Comparison of ENCODE assay signal across 11 mouse cellular contexts in the genomic region with DNA sequence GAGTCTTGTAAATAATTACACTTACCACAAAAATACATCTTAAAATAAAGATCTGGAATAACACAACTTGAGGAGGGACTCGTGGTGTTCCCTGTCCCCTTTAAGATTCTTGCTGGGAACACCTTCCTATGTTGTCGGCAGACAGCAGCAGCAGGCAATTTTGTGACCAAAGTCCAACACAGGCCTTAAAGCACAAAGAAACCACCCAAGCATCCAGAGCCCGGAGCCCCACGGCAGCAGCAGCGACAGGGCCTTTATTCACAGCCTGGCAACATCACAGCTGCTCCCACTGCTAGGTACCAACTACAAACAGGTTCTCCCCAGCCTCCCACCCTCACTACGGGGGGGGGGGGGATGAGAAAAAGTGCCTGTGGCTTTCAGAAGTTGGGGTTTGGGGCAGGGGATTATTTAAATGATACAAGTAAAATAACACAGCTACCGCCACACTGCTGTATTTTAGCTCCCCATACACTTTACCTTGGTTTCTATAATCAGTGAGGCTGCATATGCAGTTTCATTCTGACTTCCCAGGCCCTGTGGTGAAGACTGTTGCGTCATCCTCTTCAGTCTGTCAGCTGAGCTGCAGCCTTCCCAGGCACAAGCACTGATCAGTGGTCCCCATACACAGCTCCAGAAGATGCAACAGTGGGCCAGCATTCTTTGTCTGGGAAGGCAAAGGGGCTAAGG. TPM values are rescaled to one million over a fixed set of nuclear protein-coding genes. Genes with fewer than 3 reads are reported as not detected.
A peak's percentile ranks its signal among the peaks of the same experiment; 100 is the strongest.
DNase-seq lines count a peak whose midpoint lies in the region; ATAC-seq lines count a peak whose summit lies in the region.
"Had no signal": no experiment of that assay in that cellular context is flagged by ENCODE, and none has a peak within 500 bp of the region (broad histone marks: within the 10 kb centered on the region; RNA-seq: fewer than 3 reads in every experiment).

No protein-coding gene starts in this region.

- H3K4me3 ChIP-seq in kidney, embryonic 14.5 days (ENCODE audit: low read length), result no peak overlapping the region
- H3K4me3 ChIP-seq in hindbrain, embryonic 13.5 days, result no peak overlapping the region
- no peak overlapping the region for H3K4me3 ChIP-seq in midbrain, embryonic 15.5 days

- peak; percentile 28 for DNase-seq in embryo, embryonic 10 days (ENCODE audit: low spot score)
- no peak for DNase-seq in embryo, embryonic 9.5 days (ENCODE audit: extremely low spot score)
- peak; percentile 24 for DNase-seq in kidney, postnatal 14 days
- no peak for DNase-seq in cerebellum, adult 18-20 months

- no peaks in the 10 kb centered on the region for H3K4me1 ChIP-seq in kidney, embryonic 14.5 days (ENCODE audit: control insufficient read depth, insufficient read depth, low read length)
- H3K4me1 ChIP-seq in hindbrain, embryonic 13.5 days (replicated peaks), result peaks cover 16% of the 10 kb centered on the region; the same call in 1 of the 2 replicates
- peaks cover 12% of the 10 kb centered on the region for H3K4me1 ChIP-seq in midbrain, embryonic 15.5 days

- 50% methylated on average over 8 of the region's 8 CpGs for WGBS in kidney, embryonic 14.5 days
- 29% methylated on average over 8 of the region's 8 CpGs for whole genome bisulfite sequencing in hindbrain, embryonic 13.5 days
- WGBS in midbrain, embryonic 15.5 days, result 14% methylated on average over 8 of the region's 8 CpGs

- H3K27me3 ChIP-seq in kidney, embryonic 14.5 days (ENCODE audit: control insufficient read depth, insufficient read depth, low read length), result no peaks in the 10 kb centered on the region; the same call in none of the 2 replicates
- peaks cover 49% of the 10 kb centered on the region for H3K27me3 ChIP-seq in hindbrain, embryonic 13.5 days
- peaks cover 3% of the 10 kb centered on the region for H3K27me3 ChIP-seq in midbrain, embryonic 15.5 days (replicated peaks)

- H3K4me2 ChIP-seq in kidney, embryonic 14.5 days (replicated peaks; ENCODE audit: low read depth, low read length), result no peak overlapping the region
- no peak overlapping the region for H3K4me2 ChIP-seq in hindbrain, embryonic 13.5 days
- no peak overlapping the region for H3K4me2 ChIP-seq in midbrain, embryonic 15.5 days

- H3K9ac ChIP-seq in kidney, embryonic 14.5 days (ENCODE audit: low read depth, low read length), result no peak overlapping the region
- H3K9ac ChIP-seq in hindbrain, embryonic 13.5 days, result no peak overlapping the region
- H3K9ac ChIP-seq in midbrain, embryonic 15.5 days, result no peak overlapping the region

- H3K27ac ChIP-seq in kidney, embryonic 14.5 days (ENCODE audit: low read depth, low read length), result no peak overlapping the region
- no peak overlapping the region for H3K27ac ChIP-seq in hindbrain, embryonic 13.5 days
- no peak overlapping the region for H3K27ac ChIP-seq in midbrain, embryonic 15.5 days

- no peaks in the 10 kb centered on the region for H3K36me3 ChIP-seq in kidney, embryonic 14.5 days (ENCODE audit: control insufficient read depth, insufficient read depth, low read length)
- H3K36me3 ChIP-seq in hindbrain, embryonic 13.5 days, result no peaks in the 10 kb centered on the region
- H3K36me3 ChIP-seq in midbrain, embryonic 15.5 days (replicated peaks), result no peaks in the 10 kb centered on the region

- no peaks in the 10 kb centered on the region for H3K9me3 ChIP-seq in kidney, embryonic 14.5 days (ENCODE audit: control insufficient read depth, low read length)
- H3K9me3 ChIP-seq in hindbrain, embryonic 13.5 days, result no peaks in the 10 kb centered on the region
- H3K9me3 ChIP-seq in midbrain, embryonic 15.5 days, result no peaks in the 10 kb centered on the region

- ATAC-seq in kidney, embryonic 14.5 days (ENCODE audit: low FRiP score, low TSS enrichment), result no peak
- ATAC-seq in hindbrain, embryonic 13.5 days (ENCODE audit: low FRiP score), result 0 out of 2 replicates have a peak, but pooled peaks have one; percentile 14
- ATAC-seq in midbrain, embryonic 15.5 days (replicated peaks), result peak; percentile 31; the same call in 1 of the 2 replicates
- no peak for ATAC-seq in erythroblast, adult 5-6 weeks (replicated peaks; ENCODE audit: low FRiP score, poor library complexity, severe bottlenecking)

RNA-seq across cellular contexts. Expression of a gene that starts 22.8 kb away (rescaled TPM):
- polyA plus RNA-seq in kidney, embryonic 14.5 days (2014; fragmentation: Nextera tagmentation; extraction: Ambion mirVana), result 129 and 132 TPM in 2 replicates
- 86.9 and 96.8 TPM in 2 replicates for polyA plus RNA-seq in hindbrain, embryonic 13.5 days (2015; fragmentation: Nextera tagmentation; extraction: Ambion mirVana)
- polyA plus RNA-seq in midbrain, embryonic 15.5 days (2015; fragmentation: Nextera tagmentation; extraction: Ambion mirVana), result 74.3 and 78.9 TPM in 2 replicates
- 7.5 and 28.6 TPM in 2 replicates for total RNA-seq in erythroblast, adult 5-6 weeks (2015; ENCODE audit: low replicate concordance)
- total RNA-seq in erythroblast, adult 5-6 weeks (2017; ENCODE audit: low replicate concordance), result 12.5 and 12.9 TPM in 2 replicates

RNA-seq across cellular contexts. Expression of a gene that starts 22.8 kb away (rescaled TPM):
- 323 and 434 TPM in 2 replicates for polyA plus RNA-seq in kidney, embryonic 14.5 days (2014; fragmentation: Nextera tagmentation; extraction: Ambion mirVana)
- polyA plus RNA-seq in hindbrain, embryonic 13.5 days (2015; fragmentation: Nextera tagmentation; extraction: Ambion mirVana), result 370 and 384 TPM in 2 replicates
- 390 and 410 TPM in 2 replicates for polyA plus RNA-seq in midbrain, embryonic 15.5 days (2015; fragmentation: Nextera tagmentation; extraction: Ambion mirVana)
- 40.3 and 51.6 TPM in 2 replicates for total RNA-seq in erythroblast, adult 5-6 weeks (2015; ENCODE audit: low replicate concordance)
- total RNA-seq in erythroblast, adult 5-6 weeks (2017; ENCODE audit: low replicate concordance), result 20.6 and 47.0 TPM in 2 replicates

RNA-seq across cellular contexts. Expression of a gene that starts 45.3 kb away (rescaled TPM):
- polyA plus RNA-seq in kidney, embryonic 14.5 days (2014; fragmentation: Nextera tagmentation; extraction: Ambion mirVana), result 0.31 and 0.49 TPM in 2 replicates
- polyA plus RNA-seq in hindbrain, embryonic 13.5 days (2015; fragmentation: Nextera tagmentation; extraction: Ambion mirVana), result 5.8 and 7.3 TPM in 2 replicates
- 0.96 and 1.7 TPM in 2 replicates for polyA plus RNA-seq in midbrain, embryonic 15.5 days (2015; fragmentation: Nextera tagmentation; extraction: Ambion mirVana)
- total RNA-seq in erythroblast, adult 5-6 weeks (2015; ENCODE audit: low replicate concordance), result not detected in 2 replicates
- not detected in 2 replicates for total RNA-seq in erythroblast, adult 5-6 weeks (2017; ENCODE audit: low replicate concordance)
- total RNA-seq: left cerebral cortex, postnatal 25 days; megakaryocyte-erythroid progenitor cell, adult 5-6 weeks had no signal
- polyA plus RNA-seq: liver, embryonic 16.5 days had no signal

Comparison
In these comparisons a context has a peak if more than half of its experiments do, and no peak if none do; other contexts are left out.
1. DNase-seq: peak in embryo, embryonic 10 days (single experiment) and kidney, postnatal 14 days (single experiment); none in embryo, embryonic 9.5 days (single experiment) and cerebellum, adult 18-20 months (0 of 2).
2. ATAC-seq: peak in hindbrain, embryonic 13.5 days (single experiment) and midbrain, embryonic 15.5 days (single experiment); none in kidney, embryonic 14.5 days (single experiment) and erythroblast, adult 5-6 weeks (single experiment).